Mouse (Mus musculus) brown adipose tissue, adult 24 weeks (tissue): Measurements from ENCODE around the gene Pak3. TPM values are rescaled to one million over a fixed set of nuclear protein-coding genes. Genes with fewer than 3 reads are reported as not detected.
"Not testable (repeated sequence)": the region's sequence is repeated elsewhere in the genome, so short reads cannot be mapped to it uniquely, and the experiment has no call there.

ENCODE experiments used
- H3K27ac ChIP-seq: fragments of 200-500 bp; replicated peaks from 2 replicates; pipeline ENCODE4 v1.5.1; 2012; ENCODE audit warnings: low read depth, mild to moderate bottlenecking, low read length
- H3K4me1 ChIP-seq: fragments of 200-500 bp; 2 replicates; pipeline ENCODE4 v1.6.1; 2012; ENCODE audit warnings: low read length, mixed read lengths; ENCODE audit not compliant: control insufficient read depth, insufficient read depth, insufficient read length
- H3K4me3 ChIP-seq: fragments of 200-500 bp; 2 replicates; pipeline ENCODE4 v1.5.1; 2012; ENCODE audit warnings: low read depth, mild to moderate bottlenecking, low read length, moderate library complexity; ENCODE audit not compliant: insufficient read depth
- polyA plus RNA-seq: library from polyadenylated mRNA; stranded (reverse); fragments of >200 nt; gene quantifications from 2 replicates; pipeline ENCODE4 v1.2.4, GENCODE M21; 2012; ENCODE audit not compliant: missing spikeins, insufficient read depth, insufficient read length

Pak3 gene
- polyA plus RNA-seq = not detected in 2 replicates

DNA sequence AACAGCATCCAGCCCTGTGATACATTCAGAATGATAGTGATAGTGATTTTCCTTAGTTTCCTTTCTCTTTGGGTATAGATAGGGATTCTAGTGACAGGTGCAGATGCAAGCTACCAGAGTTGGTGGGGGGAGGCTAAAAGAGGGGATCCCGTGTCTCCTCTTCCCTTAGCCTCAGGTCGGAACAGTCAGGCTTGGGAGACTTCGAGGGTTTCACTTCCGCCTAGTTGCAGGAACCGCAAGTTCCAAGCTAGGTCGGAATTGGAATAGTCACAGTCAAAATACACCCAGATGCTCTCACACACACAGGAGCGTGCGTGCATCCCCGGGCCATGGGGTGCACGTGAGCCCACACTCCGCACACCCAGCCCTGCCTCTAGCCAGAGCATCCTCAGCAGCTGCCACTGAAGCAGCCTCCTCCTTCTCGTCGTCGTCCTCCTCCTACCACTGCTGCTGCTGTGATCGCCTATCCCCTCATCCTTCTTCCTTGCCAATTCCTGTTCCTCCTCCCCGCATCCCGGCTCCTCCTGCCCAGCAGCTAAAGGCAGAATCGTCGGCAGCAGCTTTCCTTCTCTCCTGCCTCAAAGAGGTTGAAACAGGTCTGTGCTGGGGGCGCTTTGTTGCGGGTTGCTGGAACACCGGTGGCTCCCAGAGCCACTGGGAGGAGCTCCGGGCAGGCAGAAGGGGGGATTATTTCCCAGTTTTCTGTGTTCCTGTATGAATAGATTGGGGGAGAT, at the start of gene Pak3:
Pak3 (plus strand) TSS at position 424 of the 734 bp plus-strand sequence.
- no peaks in the 10 kb centered on the region for H3K4me1 ChIP-seq
- no peak within 1 kb of the TSS for H3K27ac ChIP-seq
- no peak within 1 kb of the TSS; the same call in 1 of the 2 replicates for H3K4me3 ChIP-seq

DNA sequence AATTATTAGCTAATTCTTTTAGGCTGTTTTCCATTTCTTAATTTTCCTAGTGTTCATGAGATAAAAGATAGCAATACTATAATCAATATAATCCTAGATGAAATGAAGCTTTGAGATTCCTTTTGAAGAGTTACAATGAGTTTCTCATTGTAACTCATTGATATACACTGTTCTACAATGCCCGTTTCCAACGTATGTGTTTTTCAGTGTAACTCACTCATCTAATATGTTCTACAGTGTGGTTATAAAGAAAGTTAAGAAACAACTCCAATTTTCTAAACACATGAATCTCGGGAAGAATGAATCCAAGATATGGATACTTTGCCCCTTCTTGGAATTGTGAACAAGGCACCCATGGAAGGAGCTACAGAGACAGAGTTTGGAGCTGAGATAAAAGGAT, 35.5 kb upstream of the Pak3 start:
- Histone ChIP-seq H3K27ac (no peak overlapping the region), H3K4me1 (no peaks in the 10 kb centered on the region), H3K4me3 (no peak overlapping the region)

DNA sequence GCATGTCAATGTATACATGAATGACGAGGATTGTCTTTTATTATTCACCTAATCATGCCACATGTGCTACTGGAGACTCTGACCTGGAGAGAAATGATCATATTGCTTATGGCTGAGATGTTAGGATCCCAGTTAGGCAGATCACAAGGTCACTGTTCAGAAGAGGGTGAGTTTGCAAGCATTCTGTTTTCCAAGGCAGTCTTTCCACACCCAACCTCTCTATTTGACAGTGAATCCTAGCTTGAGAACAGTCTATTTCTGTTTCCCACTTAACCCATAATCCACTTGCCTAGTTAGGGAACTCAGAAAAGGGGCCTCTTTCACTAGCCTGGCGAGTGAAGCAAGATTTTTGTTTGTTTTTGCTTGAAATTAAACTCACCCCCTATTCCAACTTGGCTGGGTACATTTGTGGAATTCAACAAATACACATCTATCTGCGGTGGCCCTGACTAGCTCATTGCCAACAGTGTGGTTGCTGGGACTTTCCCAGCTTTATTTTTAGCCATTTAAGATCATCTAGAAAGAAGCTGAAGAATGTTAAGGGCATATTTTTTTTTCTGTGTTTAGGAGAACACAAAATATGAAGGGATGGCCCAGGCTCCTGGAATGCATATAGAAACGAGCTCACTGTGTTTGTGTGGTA, 17.2 kb upstream of the Pak3 start:
- no peak overlapping the region for H3K27ac ChIP-seq
- no peak overlapping the region for H3K4me3 ChIP-seq

DNA sequence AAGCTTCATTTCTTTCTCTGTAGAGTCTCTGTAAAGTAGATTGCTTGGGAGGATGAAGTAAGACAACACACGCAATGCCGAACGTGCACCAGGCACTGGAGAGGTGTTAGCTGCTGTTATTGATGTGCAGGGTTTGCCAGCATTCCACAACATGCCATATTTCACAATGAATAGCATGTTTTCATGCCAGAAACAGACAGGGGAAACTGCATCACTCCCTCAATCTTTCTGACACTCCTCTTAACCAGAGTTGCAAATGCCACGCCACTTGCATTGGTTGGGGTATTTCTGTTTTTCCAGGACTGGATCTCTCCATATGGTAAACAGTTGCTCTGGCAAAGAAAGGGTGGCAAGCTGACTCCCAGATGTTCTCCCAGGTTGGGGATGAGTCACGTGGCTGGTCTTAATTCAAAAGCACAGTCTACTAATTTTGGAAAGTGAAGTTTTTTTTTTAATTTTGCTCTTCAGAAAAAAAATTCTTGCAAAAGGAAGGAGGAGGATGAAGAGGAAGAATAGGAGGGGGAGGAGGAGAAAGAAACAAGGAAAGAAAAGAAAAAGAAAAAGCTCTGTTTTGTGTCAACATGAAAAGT, 16.5 kb upstream of the Pak3 start:
- no peaks in the 10 kb centered on the region for H3K4me1 ChIP-seq
- H3K4me3 ChIP-seq = no peak overlapping the region
- no peak overlapping the region for H3K27ac ChIP-seq

More for the DNA sequence above, 17.2 kb upstream of the Pak3 start:
- no peaks in the 10 kb centered on the region for H3K4me1 ChIP-seq

DNA sequence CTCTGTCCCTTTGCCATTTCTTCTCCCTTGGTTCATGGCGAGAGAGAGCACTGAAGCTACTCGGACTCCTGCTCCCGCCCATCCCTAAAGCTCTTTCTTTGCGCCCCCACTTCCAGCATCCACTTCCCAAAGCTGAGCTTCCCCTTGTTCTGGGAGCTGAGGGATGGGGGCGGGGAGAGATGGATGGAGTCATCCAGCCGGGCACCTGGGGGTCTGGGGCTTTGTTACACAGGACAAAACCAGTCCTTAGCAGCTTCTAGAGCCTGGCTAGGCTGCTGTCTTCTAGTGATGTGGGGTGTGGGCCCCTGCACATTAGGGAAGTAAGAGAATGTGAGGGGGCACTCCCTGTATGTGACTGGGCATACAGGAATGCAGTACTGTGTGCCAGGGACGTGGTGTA, 526 bp downstream of the Pak3 start:
- H3K4me3 ChIP-seq = no peak overlapping the region
- H3K27ac ChIP-seq = no peak overlapping the region
- H3K4me1 ChIP-seq = no peaks in the 10 kb centered on the region

DNA sequence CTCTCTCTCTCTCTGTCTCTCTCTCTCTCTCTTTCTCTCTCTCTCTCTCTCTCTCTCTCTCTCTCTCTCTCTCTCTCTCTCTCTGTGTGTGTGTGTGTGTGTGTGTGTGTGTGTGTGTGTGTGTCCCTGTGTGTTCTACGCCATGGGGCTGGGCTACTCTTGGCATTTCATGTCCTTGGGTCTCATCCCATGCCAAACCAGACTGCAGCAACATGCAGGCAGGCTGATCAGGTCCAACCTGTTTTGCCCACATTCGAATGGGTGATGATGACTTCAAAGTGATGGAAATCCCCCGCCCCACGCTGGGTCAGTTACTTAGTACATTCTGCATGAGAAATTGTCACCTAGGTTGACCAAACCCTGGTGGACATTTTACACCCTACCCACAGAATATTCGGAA, 1.1 kb downstream of the Pak3 start:
- H3K4me1 ChIP-seq, H3K4me3 ChIP-seq, H3K27ac ChIP-seq: not testable (repeated sequence)

DNA sequence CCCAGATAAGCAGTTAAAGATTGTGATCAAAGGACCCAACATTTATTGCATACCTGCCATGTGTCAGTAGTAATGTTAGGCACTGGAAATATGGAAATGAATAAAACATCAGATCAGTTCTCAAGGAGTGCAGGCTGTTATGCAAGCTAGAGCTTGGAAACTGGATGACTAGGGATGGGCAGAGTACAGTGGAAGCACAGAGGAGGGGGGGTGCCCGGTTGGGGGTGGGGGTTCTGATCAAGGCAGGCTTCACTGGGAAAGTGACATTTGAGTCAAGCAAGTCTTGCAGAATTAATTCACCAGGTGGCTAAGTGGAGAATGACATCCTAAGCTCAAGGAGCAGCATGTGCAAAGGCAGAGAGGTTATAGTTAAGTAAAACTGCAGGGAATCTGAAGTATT, 1.8 kb downstream of the Pak3 start:
- no peak overlapping the region for H3K27ac ChIP-seq
- no peak overlapping the region for H3K4me3 ChIP-seq
- H3K4me1 ChIP-seq = no peaks in the 10 kb centered on the region

DNA sequence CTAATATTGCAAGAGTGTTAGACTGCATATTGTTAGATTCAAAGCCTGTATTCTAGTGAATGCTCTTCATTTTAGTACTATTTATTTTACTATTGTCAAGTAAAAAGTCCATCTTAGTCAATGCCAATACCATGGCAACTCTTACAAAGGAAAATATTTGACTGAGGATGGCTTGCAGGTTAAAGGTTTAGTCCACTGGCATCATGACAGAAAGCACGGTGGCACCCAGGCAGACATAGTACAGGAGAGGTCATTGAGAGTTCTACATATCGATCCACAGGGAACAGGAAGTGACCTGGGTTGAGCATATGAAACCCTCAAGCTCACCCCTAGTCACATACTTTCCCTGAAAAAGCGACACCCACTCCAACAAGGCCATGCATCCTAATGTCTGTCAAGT, 13.9 kb downstream of the Pak3 start:
- no peak overlapping the region for H3K27ac ChIP-seq
- H3K4me1 ChIP-seq = no peaks in the 10 kb centered on the region
- H3K4me3 ChIP-seq = no peak overlapping the region

DNA sequence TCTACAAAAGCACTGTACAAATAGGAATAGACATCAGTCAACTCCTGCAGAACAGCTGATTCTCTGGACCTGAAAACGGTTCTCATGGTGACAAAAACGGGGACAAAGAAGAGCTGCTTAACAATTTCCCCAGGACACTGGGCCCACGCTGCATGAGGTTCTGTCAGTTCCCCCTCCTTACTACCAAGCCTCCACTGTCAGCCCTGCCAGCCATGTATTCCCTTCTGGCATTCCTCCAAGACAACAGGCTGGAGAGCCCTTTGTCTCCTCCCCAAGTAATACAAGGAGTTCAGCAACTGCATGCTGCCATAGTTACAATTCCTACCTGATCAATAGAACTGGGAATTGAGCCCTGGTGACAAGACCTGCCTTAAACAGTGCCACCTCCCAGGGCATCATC, 15.2 kb downstream of the Pak3 start:
- Histone ChIP-seq H3K4me1 (no peaks in the 10 kb centered on the region), H3K27ac (no peak overlapping the region), H3K4me3 (no peak overlapping the region)

DNA sequence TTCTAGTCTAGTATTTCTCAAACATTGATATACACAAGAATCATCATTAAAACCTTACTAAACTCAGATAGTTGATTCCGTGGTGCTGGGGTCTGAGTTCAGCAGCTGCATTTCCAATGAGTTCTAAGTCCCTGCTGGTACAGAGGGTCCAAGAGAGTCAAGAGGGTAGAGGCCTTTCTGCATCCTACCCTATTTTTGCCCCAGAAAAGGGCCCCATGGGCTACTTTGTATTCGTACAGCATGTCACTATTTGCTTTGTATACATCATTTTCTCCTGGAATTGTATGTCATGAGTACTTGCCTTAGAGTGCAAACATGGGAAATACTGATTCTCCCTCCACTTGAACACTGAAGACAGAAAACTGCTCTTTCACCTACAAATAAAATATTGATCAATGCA, 24.4 kb downstream of the Pak3 start:
- Histone ChIP-seq H3K4me1 (no peaks in the 10 kb centered on the region), H3K27ac (no peak overlapping the region), H3K4me3 (no peak overlapping the region)

DNA sequence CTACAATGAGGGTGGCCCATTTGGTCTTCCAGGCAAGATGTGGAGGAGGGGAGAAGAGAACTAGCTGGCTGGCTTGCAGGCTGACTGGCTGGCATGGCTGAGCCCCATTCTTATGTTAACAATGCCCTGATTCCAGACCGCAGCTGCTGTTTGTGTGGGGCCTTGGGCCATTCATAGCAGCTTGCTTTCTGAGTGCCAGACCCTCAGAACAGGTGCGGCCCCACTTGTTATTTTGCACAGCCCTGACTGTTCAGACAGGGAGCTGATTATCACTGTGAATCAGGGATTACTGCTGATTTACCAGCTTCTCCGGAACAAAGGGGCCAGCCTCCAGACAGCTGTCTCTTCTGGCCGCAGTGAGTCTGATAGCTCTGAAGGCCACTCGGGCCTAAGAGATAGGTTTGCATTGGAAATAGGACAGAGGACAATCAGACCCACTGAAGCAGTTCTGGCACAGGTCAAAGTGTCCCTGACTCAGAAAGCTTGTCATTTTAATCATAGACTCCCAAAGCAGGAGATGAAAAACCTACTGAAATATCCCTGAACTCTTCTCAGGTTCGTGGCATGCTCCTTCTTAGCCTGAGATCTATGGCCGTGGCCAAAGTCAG, 24.9 kb downstream of the Pak3 start:
- no peak overlapping the region for H3K27ac ChIP-seq
- no peak overlapping the region for H3K4me3 ChIP-seq
- H3K4me1 ChIP-seq = no peaks in the 10 kb centered on the region

DNA sequence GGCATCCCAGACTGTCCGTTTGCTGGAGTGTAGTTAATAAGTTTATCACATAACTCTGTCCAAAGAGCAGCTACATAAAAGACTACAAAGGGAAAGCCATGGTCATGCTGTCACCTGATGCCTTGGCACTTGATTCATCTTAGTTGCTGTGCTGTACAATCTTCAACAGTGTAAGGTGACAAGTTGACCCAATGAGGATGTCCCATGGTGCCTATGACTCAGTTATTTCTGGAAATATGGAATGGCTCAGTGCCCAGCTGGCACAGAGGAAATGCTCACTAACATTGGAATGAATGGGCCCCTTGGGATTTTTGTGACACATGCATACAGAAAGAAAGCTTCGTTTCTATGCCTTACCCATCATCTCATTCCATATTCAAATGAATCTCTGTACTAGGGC, 55.3 kb downstream of the Pak3 start:
- Histone ChIP-seq H3K4me1 (no peaks in the 10 kb centered on the region), H3K27ac (no peak overlapping the region)

DNA sequence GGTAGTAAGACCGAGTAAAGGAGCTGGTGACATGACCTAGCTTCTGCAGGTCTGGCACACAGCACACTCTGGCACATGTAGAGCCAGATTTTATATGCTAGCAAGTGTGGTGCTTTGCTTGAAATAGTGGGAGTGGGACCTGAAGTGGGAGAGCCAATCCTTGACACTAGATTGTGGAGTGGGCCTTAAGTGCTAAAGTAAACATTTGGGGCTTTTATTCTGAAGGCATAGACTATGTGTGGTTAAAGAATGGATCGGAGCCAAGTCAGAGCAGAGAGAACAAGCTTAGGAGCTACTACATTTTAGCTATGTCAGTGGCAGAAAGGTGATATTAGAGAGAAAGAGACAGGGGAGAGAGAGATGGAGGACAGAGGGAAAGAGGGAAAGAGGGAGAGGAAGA, 61.5 kb downstream of the Pak3 start:
- Histone ChIP-seq H3K4me1 (no peaks in the 10 kb centered on the region), H3K4me3 (no peak overlapping the region), H3K27ac (no peak overlapping the region)

More for the DNA sequence above, 55.3 kb downstream of the Pak3 start:
- H3K4me3 ChIP-seq = no peak overlapping the region

DNA sequence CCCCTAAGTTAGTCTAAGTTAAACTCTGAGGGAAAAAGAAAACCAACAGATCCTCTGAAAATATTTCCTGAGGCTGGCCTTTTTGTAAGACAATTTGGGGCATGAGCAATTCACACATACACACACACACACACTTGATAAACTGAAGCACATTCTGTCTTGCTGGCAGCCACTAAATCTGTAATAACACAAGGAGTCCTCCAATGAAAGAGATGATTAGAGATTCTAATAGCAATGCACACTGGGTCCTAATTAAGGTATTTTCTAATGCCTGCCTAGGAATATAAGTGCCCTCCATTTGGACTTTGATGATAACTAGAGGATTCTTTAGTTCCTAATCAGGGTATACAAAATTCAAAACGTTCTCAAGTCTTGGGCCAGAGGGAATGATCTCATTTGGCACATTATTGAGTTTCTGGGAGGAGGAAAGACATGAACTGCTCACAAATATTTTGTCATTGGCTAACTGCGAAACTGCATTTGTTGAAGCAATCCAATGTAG, 62.1 kb downstream of the Pak3 start:
- Histone ChIP-seq H3K4me3 (no peak overlapping the region), H3K27ac (no peak overlapping the region), H3K4me1 (no peaks in the 10 kb centered on the region)

DNA sequence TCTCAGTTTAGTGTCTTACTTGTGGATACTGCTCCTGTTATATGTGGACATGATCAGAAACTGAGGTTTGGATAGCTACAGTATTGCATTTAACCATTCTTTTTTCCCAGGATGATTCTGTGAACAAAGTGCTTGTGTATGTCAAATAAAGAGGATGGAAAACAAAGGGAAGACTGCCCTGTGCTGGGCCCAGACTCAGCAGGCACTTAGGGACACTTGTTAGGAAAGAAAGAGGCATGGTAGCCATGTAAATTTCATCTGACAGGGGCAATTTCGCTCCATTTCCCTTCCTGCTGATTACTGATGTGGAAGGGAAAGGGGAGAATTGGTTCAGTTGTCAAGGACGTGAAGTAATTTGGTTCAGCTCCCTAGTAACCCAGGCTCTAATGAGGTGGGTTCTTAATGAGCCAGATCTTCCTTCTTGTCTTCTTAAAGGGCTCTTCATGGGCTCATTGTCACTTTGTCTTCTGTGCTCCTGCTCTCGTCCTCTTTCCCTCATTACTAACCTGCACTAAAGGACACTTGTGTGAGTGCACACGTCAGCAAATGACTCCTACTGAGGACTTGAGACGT, 88.6 kb downstream of the Pak3 start:
- Histone ChIP-seq H3K4me3 (no peak overlapping the region), H3K27ac (no peak overlapping the region), H3K4me1 (no peaks in the 10 kb centered on the region)
